Mouse (Mus musculus) midbrain, embryonic 14.5 days (tissue): ENCODE results near the gene 2610301B20Rik. TPM values are rescaled to one million over a fixed set of nuclear protein-coding genes. Genes with fewer than 3 reads are reported as not detected.
"Not testable (repeated sequence)": the region's sequence is repeated elsewhere in the genome, so short reads cannot be mapped to it uniquely, and the experiment has no call there.

Experiments
- ATAC-seq: fragments of 200-750 bp; cut with Nextera tagmentation; 2 replicates; pipeline ENCODE4 v1.8.0; 2017; ENCODE audit warnings: moderate number of reproducible peaks, moderate library complexity; ENCODE audit not compliant: low FRiP score, low TSS enrichment
- DNase-seq: peaks from one replicate; pipeline ENCODE4 v3.0.0-alpha.2; 2015
- H3K27ac ChIP-seq: fragments of 300-500 bp; sonication (generic); replicated peaks from 2 replicates; pipeline ENCODE4 v1.5.1; 2014; ENCODE audit warnings: mild to moderate bottlenecking, low read depth, low read length, moderate library complexity
- H3K27me3 ChIP-seq: fragments of 300-500 bp; sonication (generic); 2 replicates; pipeline ENCODE4 v1.6.1; 2014; ENCODE audit warnings: low read length, control low read depth, mixed read lengths; ENCODE audit not compliant: control insufficient read depth, insufficient read depth
- H3K36me3 ChIP-seq: fragments of 300-500 bp; sonication (generic); 2 replicates; pipeline ENCODE4 v1.6.1; 2014; ENCODE audit warnings: low read length, control low read depth; ENCODE audit not compliant: control insufficient read depth, insufficient read depth
- H3K4me1 ChIP-seq: fragments of 300-500 bp; sonication (generic); 2 replicates; pipeline ENCODE4 v1.6.1; 2014; ENCODE audit warnings: mild to moderate bottlenecking, antibody characterized with exemption, low read length, control low read depth; ENCODE audit not compliant: control insufficient read depth, insufficient read depth
- H3K4me2 ChIP-seq: fragments of 300-500 bp; sonication (generic); 2 replicates; pipeline ENCODE4 v1.6.1; 2014; ENCODE audit warnings: mild to moderate bottlenecking, low read length, moderate library complexity
- H3K4me3 ChIP-seq: fragments of 300-500 bp; sonication (generic); replicated peaks from 2 replicates; pipeline ENCODE4 v1.5.1; 2014; ENCODE audit warnings: low read depth, low read length
- H3K9ac ChIP-seq: fragments of 300-500 bp; sonication (generic); replicated peaks from 2 replicates; pipeline ENCODE4 v1.6.1; 2014; ENCODE audit warnings: mild to moderate bottlenecking, low read length, moderate library complexity
- H3K9me3 ChIP-seq: fragments of 300-500 bp; sonication (generic); 2 replicates; pipeline ENCODE4 v1.6.1; 2016; ENCODE audit warnings: low read length, control low read depth, mixed read lengths; ENCODE audit not compliant: control insufficient read depth
- WGBS: fragments of 180-500 bp; shearing (Covaris S2); extraction: QIAGEN DNeasy Blood & Tissue Kit; methylation state at CpG from one replicate; pipeline ENCODE4 v1.1.7; 2014; 5-methylcytosine and 5-hydroxymethylcytosine counted together
- polyA plus RNA-seq: library from polyadenylated mRNA; unstranded; fragments of >200 nt; fragmentation: Nextera tagmentation; extraction: Ambion mirVana; gene quantifications from 2 replicates; pipeline ENCODE4 v1.2.1, GENCODE M21; 2014

Gene 2610301B20Rik
- polyA plus RNA-seq, 1 experiment from 2014 or later, result 53.4 TPM

- H3K4me2 ChIP-seq, result no peak overlapping the region
- no peak overlapping the region for H3K27ac ChIP-seq
- H3K9ac ChIP-seq, result no peak overlapping the region
- ATAC-seq (no peak), DNase-seq (no peak)
- 86% methylated on average over 3 of the region's 3 CpGs for WGBS
- no peaks in the 10 kb centered on the region for H3K27me3 ChIP-seq
- no peak overlapping the region for H3K4me3 ChIP-seq
- H3K4me1 ChIP-seq, result no peaks in the 10 kb centered on the region
- no peaks in the 10 kb centered on the region for H3K36me3 ChIP-seq
- H3K9me3 ChIP-seq, result no peaks in the 10 kb centered on the region
These were observed 13.5 kb upstream of the 2610301B20Rik start for GRCm38 (mm10) chr4:10860825-10861224.

GRCm38 (mm10) chr4:10862882-10863281, 11.4 kb upstream of the 2610301B20Rik start:
- not testable (repeated sequence) for H3K9ac ChIP-seq, H3K9me3 ChIP-seq, H3K4me1 ChIP-seq, DNase-seq, ATAC-seq, H3K27ac ChIP-seq, H3K36me3 ChIP-seq, H3K4me2 ChIP-seq, H3K4me3 ChIP-seq, H3K27me3 ChIP-seq
- 95% methylated on average over 2 of the region's 2 CpGs for WGBS

DNA sequence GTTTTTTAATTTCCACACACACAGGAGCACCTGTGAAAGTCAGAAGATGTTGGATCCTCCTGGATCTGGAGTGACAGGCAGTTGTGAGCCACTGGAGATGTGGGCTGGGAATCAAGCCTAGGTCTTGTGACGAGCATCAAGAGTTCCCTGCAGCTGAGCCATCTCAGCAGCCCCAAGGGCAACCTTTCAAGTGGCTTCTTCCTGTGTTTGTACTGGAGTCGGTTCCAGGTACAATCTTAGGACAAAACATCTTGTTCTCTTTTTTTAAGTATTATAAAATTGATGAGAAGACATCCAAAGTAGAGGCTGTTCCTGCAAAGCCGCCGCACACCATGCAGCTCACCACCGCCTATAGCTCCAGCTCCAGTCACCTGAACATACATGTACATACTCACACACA, 2.1 kb upstream of the 2610301B20Rik start:
- Histone ChIP-seq H3K36me3 (no peaks in the 10 kb centered on the region), H3K9me3 (no peaks in the 10 kb centered on the region), H3K4me3 (no peak overlapping the region), H3K27me3 (no peaks in the 10 kb centered on the region), H3K4me1 (peaks cover 15% of the 10 kb centered on the region), H3K27ac (no peak overlapping the region), H3K4me2 (peak overlapping the region; percentile 57; the same call in 1 of the 2 replicates), H3K9ac (no peak overlapping the region)
- DNase-seq, result no peak
- WGBS, result 90% methylated on average over 5 of the region's 5 CpGs
- no peak for ATAC-seq

DNA sequence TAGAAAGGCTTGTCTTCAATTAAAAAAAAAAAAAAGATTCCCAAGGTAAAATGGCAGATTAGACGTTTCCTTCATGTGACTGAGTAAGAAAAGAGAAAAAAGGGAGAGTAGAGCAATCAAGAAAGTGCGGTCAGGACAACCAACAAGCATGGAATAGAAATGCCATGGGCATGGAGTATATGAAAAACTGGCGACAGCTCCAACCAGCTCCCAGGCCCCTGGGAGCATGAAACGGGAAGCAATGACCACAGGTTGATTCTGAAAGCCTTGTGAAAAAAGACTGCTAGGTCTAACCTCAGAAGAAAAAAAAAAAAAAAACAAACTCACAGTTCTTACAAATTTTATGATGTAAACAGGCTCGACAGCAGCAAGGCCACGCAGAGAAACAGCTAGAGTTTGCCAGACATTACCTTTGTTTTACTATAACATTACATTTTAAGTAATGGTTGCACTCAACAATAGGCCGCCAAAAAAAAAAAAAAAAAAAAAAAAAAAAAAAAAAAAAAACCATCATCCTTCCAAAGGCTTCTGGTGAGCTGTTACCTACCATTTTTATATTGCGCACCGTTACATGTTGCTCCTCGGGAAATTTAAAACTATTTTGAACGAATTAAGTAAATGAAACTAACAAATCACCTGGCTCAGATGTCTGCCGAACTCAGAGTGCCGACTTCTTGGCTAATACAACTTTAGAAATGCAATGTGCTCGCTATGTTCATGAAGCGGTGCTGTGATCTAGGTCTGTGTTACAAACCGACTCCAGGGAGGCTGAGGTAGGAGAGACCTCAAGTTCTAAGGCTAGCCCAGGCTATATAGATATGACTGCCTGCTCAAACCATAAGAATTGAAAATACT, 1.4 kb upstream of the 2610301B20Rik start:
- ATAC-seq (no peak), DNase-seq (peak; percentile 50)
- peak overlapping the region; percentile 99; the same call in 1 of the 2 replicates for H3K27ac ChIP-seq
- no peaks in the 10 kb centered on the region for H3K36me3 ChIP-seq
- 25% methylated on average over 16 of the region's 16 CpGs for WGBS
- H3K27me3 ChIP-seq, result no peaks in the 10 kb centered on the region
- no peaks in the 10 kb centered on the region for H3K9me3 ChIP-seq
- H3K9ac ChIP-seq, result peak overlapping the region; percentile 92; the same call in 1 of the 2 replicates
- H3K4me2 ChIP-seq, result peak overlapping the region; percentile 57
- H3K4me1 ChIP-seq, result peaks cover 15% of the 10 kb centered on the region
- H3K4me3 ChIP-seq, result peak overlapping the region; percentile 94

DNA sequence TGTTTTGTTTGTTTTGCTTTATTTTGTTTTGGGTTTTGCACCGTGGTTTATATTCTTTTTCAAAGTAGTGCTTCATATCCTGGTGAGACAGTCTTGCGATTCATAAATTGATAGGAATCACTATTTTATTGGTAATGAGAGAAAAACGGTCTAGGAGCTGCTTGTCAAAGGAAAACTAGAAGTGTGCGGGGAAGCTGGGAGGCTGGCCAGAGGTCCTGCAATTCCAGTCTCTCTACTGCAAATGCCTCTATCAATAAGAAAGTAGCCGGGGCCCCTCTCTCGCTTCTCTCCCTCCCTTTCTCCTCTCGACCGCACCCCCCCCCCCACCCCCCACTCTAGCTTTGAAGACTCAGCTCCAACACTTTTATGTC, 764 bp upstream of the 2610301B20Rik start:
- H3K36me3 ChIP-seq, result no peaks in the 10 kb centered on the region
- H3K27ac ChIP-seq, result peak overlapping the region; percentile 99
- peak overlapping the region; percentile 92; the same call in 1 of the 2 replicates for H3K9ac ChIP-seq
- DNase-seq (no peak), ATAC-seq (peak; percentile 44)
- H3K4me2 ChIP-seq, result peak overlapping the region; percentile 57
- H3K27me3 ChIP-seq, result no peaks in the 10 kb centered on the region
- H3K9me3 ChIP-seq, result no peaks in the 10 kb centered on the region
- H3K4me3 ChIP-seq, result peak overlapping the region; percentile 94
- WGBS, result 2% methylated on average over 7 of the region's 8 CpGs
- peaks cover 15% of the 10 kb centered on the region for H3K4me1 ChIP-seq

GRCm38 (mm10) chr4:10874718-10875121, 422 bp downstream of the 2610301B20Rik start:
- Histone ChIP-seq H3K4me3 (peak overlapping the region; percentile 94), H3K36me3 (no peaks in the 10 kb centered on the region), H3K27ac (peak overlapping the region; percentile 99), H3K9ac (peak overlapping the region; percentile 92), H3K27me3 (no peaks in the 10 kb centered on the region), H3K4me2 (peak overlapping the region; percentile 54), H3K9me3 (no peaks in the 10 kb centered on the region), H3K4me1 (peaks cover 15% of the 10 kb centered on the region)
- peak; percentile 74 for DNase-seq
- ATAC-seq, result peak; percentile 81
- under 1% methylated on average over 37 of the region's 37 CpGs for WGBS

DNA sequence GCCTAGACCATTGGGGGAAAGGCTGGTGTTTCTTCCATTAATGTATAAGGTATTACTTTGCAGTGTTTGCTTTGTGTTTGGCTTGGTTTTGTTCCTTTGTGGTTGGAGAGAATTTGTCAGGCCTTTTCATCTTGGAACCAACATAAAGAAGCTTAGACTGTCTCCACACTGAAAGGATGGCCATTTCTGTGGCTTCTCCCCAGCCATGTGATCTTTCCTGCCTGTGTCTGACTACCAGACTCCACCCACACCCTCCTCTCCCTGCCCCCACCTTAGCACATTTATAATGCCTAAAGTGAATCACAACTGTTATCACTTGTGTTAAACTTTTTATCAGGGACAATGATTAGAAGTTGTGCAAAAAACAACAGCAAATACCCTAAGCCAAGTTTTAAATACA, 1.1 kb downstream of the 2610301B20Rik start:
- H3K4me1 ChIP-seq, result peaks cover 15% of the 10 kb centered on the region
- H3K36me3 ChIP-seq, result peaks cover 4% of the 10 kb centered on the region; the same call in 1 of the 2 replicates
- peak overlapping the region; percentile 54 for H3K4me2 ChIP-seq
- peak overlapping the region; percentile 92; the same call in 1 of the 2 replicates for H3K9ac ChIP-seq
- DNase-seq, result peak; percentile 51
- H3K27me3 ChIP-seq, result no peaks in the 10 kb centered on the region
- peak overlapping the region; percentile 94 for H3K4me3 ChIP-seq
- H3K27ac ChIP-seq, result peak overlapping the region; percentile 99
- no peaks in the 10 kb centered on the region for H3K9me3 ChIP-seq
- no peak for ATAC-seq

DNA sequence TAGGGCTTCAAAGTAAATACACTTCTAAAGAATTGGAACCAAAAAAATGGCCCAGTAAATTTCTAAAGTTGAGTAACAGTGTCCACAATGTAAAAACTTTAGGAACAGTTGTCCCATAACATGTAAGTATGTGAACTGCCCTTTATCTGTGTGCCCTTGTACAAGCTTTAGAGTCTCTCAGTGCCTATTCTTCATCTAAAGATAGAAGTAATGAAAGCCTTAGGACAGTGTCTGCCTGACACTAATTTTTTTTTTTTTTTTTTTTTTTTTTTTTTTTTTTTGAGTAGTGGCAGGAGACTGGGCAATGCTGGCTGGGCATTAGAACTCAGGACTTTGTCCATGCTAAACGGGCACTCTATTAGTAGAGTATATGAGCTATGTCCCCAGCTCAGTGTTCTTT, 2.8 kb downstream of the 2610301B20Rik start:
- Histone ChIP-seq H3K36me3 (peaks cover 15% of the 10 kb centered on the region; the same call in 1 of the 2 replicates), H3K4me3 (no peak overlapping the region), H3K4me1 (peaks cover 15% of the 10 kb centered on the region), H3K27ac (no peak overlapping the region), H3K27me3 (no peaks in the 10 kb centered on the region), H3K4me2 (no peak overlapping the region), H3K9ac (no peak overlapping the region), H3K9me3 (no peaks in the 10 kb centered on the region)
- DNase-seq, result no peak
- 97% methylated on average over 1 of the region's 1 CpGs for WGBS
- ATAC-seq, result no peak
